Mouse (Mus musculus) limb, embryonic 10.5 days (tissue): Measurements from ENCODE around the gene Hmgb1. TPM values are rescaled to one million over a fixed set of nuclear protein-coding genes. Genes with fewer than 3 reads are reported as not detected.

Experiments used
- DNase-seq: peaks from one replicate; pipeline ENCODE4 v3.0.0-alpha.2; 2017; ENCODE audit warnings: low spot score
- H3K27ac ChIP-seq: fragments of 300-500 bp; sonication (generic); 2 replicates; pipeline ENCODE4 v1.5.1; 2016; ENCODE audit warnings: mild to moderate bottlenecking
- H3K27me3 ChIP-seq: fragments of 300-500 bp; sonication (generic); 2 replicates; pipeline ENCODE4 v1.6.1; 2016; ENCODE audit warnings: low read depth, mild to moderate bottlenecking; ENCODE audit not compliant: poor library complexity, severe bottlenecking
- H3K36me3 ChIP-seq: fragments of 300-500 bp; sonication (generic); 2 replicates; pipeline ENCODE4 v1.6.1; 2016; ENCODE audit warnings: mild to moderate bottlenecking, moderate library complexity
- H3K4me1 ChIP-seq: fragments of 300-500 bp; sonication (generic); 2 replicates; pipeline ENCODE4 v1.6.1; 2016
- H3K4me3 ChIP-seq: fragments of 300-500 bp; sonication (generic); 2 replicates; pipeline ENCODE4 v1.5.1; 2016; ENCODE audit warnings: mild to moderate bottlenecking, moderate library complexity
- H3K9me3 ChIP-seq: fragments of 300-500 bp; sonication (generic); replicated peaks from 2 replicates; pipeline ENCODE4 v1.6.1; 2016; ENCODE audit warnings: mild to moderate bottlenecking
- WGBS: fragments of 180-500 bp; shearing (Covaris S2); methylation state at CpG from one replicate; pipeline ENCODE4 v1.1.7; 2016; 5-methylcytosine and 5-hydroxymethylcytosine counted together
- polyA plus RNA-seq: library from polyadenylated mRNA; unstranded; fragments of >200 nt; fragmentation: Nextera tagmentation; extraction: Ambion mirVana; gene quantifications from 2 replicates; pipeline ENCODE4 v1.2.1, GENCODE M21; 2016

Hmgb1 gene
- 1,666 and 1,835 TPM in 2 replicates for polyA plus RNA-seq

- H3K4me3 ChIP-seq, result peak within 1 kb of the TSS; percentile 77
- DNase-seq, result peak; percentile 100
- H3K4me1 ChIP-seq, result peaks cover 19% of the 10 kb centered on the region
- H3K27me3 ChIP-seq, result no peaks in the 10 kb centered on the region
- no peaks in the 10 kb centered on the region for H3K9me3 ChIP-seq
- WGBS, result under 1% methylated on average over 58 of the region's 59 CpGs
- peak within 1 kb of the TSS; percentile 97 for H3K27ac ChIP-seq
- H3K36me3 ChIP-seq, result peaks cover 30% of the 10 kb centered on the region
Observed at GRCm38 (mm10) chr5:149184104-149184843, at the start of gene Hmgb1, which contains the start of gene Uspl1. Hmgb1 (minus strand) TSS chr5:149184489. Uspl1 (plus strand) TSS chr5:149184350.

- H3K36me3 ChIP-seq, result no peaks in the 10 kb centered on the region
- peak overlapping the region; percentile 62 for H3K4me3 ChIP-seq
- no peaks in the 10 kb centered on the region for H3K9me3 ChIP-seq
- peak overlapping the region; percentile 89 for H3K27ac ChIP-seq
- H3K27me3 ChIP-seq, result no peaks in the 10 kb centered on the region
- DNase-seq, result no peak
- 70% methylated on average over 18 of the region's 18 CpGs for WGBS
- peaks cover 13% of the 10 kb centered on the region for H3K4me1 ChIP-seq
Observed at GRCm38 (mm10) chr5:149229619-149230339, 45.5 kb upstream of the Hmgb1 start.

- Histone ChIP-seq H3K27ac (peak overlapping the region; percentile 89), H3K4me3 (peak overlapping the region; percentile 62), H3K4me1 (peaks cover 21% of the 10 kb centered on the region), H3K36me3 (no peaks in the 10 kb centered on the region), H3K9me3 (no peaks in the 10 kb centered on the region), H3K27me3 (no peaks in the 10 kb centered on the region)
- WGBS, result 3% methylated on average over 55 of the region's 55 CpGs
- peak; percentile 99 for DNase-seq
Observed at GRCm38 (mm10) chr5:149228700-149229618, 44.7 kb upstream of the Hmgb1 start.

- no peaks in the 10 kb centered on the region for H3K9me3 ChIP-seq
- H3K4me3 ChIP-seq, result no peak overlapping the region
- no peaks in the 10 kb centered on the region for H3K36me3 ChIP-seq
- no peak for DNase-seq
- peaks cover 18% of the 10 kb centered on the region for H3K4me1 ChIP-seq
- H3K27me3 ChIP-seq, result no peaks in the 10 kb centered on the region
- 0 out of 2 replicates have a peak overlapping the region, but pooled peaks have one; percentile 42 for H3K27ac ChIP-seq
- WGBS, result 48% methylated on average over 7 of the region's 7 CpGs
Observed at GRCm38 (mm10) chr5:149224666-149225065, 40.4 kb upstream of the Hmgb1 start.

GRCm38 (mm10) chr5:149221355-149221754, 37.1 kb upstream of the Hmgb1 start:
- peaks cover 20% of the 10 kb centered on the region for H3K36me3 ChIP-seq
- WGBS, result 90% methylated on average over 4 of the region's 4 CpGs
- peaks cover 14% of the 10 kb centered on the region for H3K4me1 ChIP-seq
- no peak overlapping the region for H3K4me3 ChIP-seq
- no peak for DNase-seq
- no peaks in the 10 kb centered on the region for H3K27me3 ChIP-seq
- no peak overlapping the region for H3K27ac ChIP-seq
- no peaks in the 10 kb centered on the region for H3K9me3 ChIP-seq

- Histone ChIP-seq H3K4me1 (peaks cover 11% of the 10 kb centered on the region), H3K9me3 (no peaks in the 10 kb centered on the region), H3K27me3 (no peaks in the 10 kb centered on the region), H3K27ac (no peak overlapping the region), H3K36me3 (peaks cover 39% of the 10 kb centered on the region), H3K4me3 (no peak overlapping the region)
- WGBS, result 89% methylated on average over 3 of the region's 3 CpGs
- DNase-seq, result no peak
Observed at GRCm38 (mm10) chr5:149219493-149219892, 35.2 kb upstream of the Hmgb1 start.

- Histone ChIP-seq H3K9me3 (no peaks in the 10 kb centered on the region), H3K36me3 (peaks cover 56% of the 10 kb centered on the region), H3K4me1 (no peaks in the 10 kb centered on the region), H3K27ac (no peak overlapping the region), H3K27me3 (no peaks in the 10 kb centered on the region), H3K4me3 (no peak overlapping the region)
- no peak for DNase-seq
- 83% methylated on average over 6 of the region's 6 CpGs for WGBS
Observed at GRCm38 (mm10) chr5:149217524-149218357, 33.5 kb upstream of the Hmgb1 start.

GRCm38 (mm10) chr5:149215540-149215939, 31.3 kb upstream of the Hmgb1 start:
- Histone ChIP-seq H3K4me1 (no peaks in the 10 kb centered on the region), H3K27ac (no peak overlapping the region), H3K36me3 (peaks cover 78% of the 10 kb centered on the region), H3K27me3 (no peaks in the 10 kb centered on the region), H3K9me3 (no peaks in the 10 kb centered on the region), H3K4me3 (no peak overlapping the region)
- WGBS, result 97% methylated on average over 7 of the region's 7 CpGs
- DNase-seq, result no peak

GRCm38 (mm10) chr5:149212806-149213205, 28.5 kb upstream of the Hmgb1 start:
- Histone ChIP-seq H3K27me3 (no peaks in the 10 kb centered on the region), H3K27ac (no peak overlapping the region), H3K4me1 (no peaks in the 10 kb centered on the region), H3K36me3 (peaks cover 99% of the 10 kb centered on the region), H3K9me3 (no peaks in the 10 kb centered on the region), H3K4me3 (no peak overlapping the region)
- 90% methylated on average over 4 of the region's 4 CpGs for WGBS
- no peak for DNase-seq

- no peak overlapping the region for H3K27ac ChIP-seq
- whole genome bisulfite sequencing, result 94% methylated on average over 4 of the region's 4 CpGs
Observed at GRCm38 (mm10) chr5:149211041-149211440, 26.8 kb upstream of the Hmgb1 start.

GRCm38 (mm10) chr5:149209328-149209727, 25.0 kb upstream of the Hmgb1 start:
- no peaks in the 10 kb centered on the region for H3K4me1 ChIP-seq
- no peaks in the 10 kb centered on the region for H3K9me3 ChIP-seq
- peaks cover 98% of the 10 kb centered on the region for H3K36me3 ChIP-seq
- H3K27me3 ChIP-seq, result no peaks in the 10 kb centered on the region
- no peak for DNase-seq
- no peak overlapping the region for H3K27ac ChIP-seq
- H3K4me3 ChIP-seq, result no peak overlapping the region
- WGBS, result 84% methylated on average over 8 of the region's 8 CpGs

More at GRCm38 (mm10) chr5:149211041-149211440, 26.8 kb upstream of the Hmgb1 start:
- no peaks in the 10 kb centered on the region for H3K4me1 ChIP-seq
- no peak overlapping the region for H3K4me3 ChIP-seq
- no peak for DNase-seq
- no peaks in the 10 kb centered on the region for H3K27me3 ChIP-seq
- H3K36me3 ChIP-seq, result peaks cover 99% of the 10 kb centered on the region
- H3K9me3 ChIP-seq, result no peaks in the 10 kb centered on the region

- WGBS, result 94% methylated on average over 7 of the region's 7 CpGs
- Histone ChIP-seq H3K27ac (no peak overlapping the region), H3K27me3 (no peaks in the 10 kb centered on the region), H3K4me3 (no peak overlapping the region), H3K36me3 (peaks cover 98% of the 10 kb centered on the region), H3K9me3 (no peaks in the 10 kb centered on the region), H3K4me1 (no peaks in the 10 kb centered on the region)
- no peak for DNase-seq
Observed at GRCm38 (mm10) chr5:149208776-149209175, 24.5 kb upstream of the Hmgb1 start.
